Mouse (Mus musculus) heart, adult 2 months (tissue): ENCODE data around the gene Taar8b.

Source experiments
- EP300 ChIP-seq: fragments of 200-500 bp; IDR thresholded peaks from 2 replicates; pipeline ENCODE4 v1.6.1; 2011; ENCODE audit warnings: low read depth, low read length, control low read depth; ENCODE audit not compliant: insufficient read depth
- POLR2A ChIP-seq: fragments of 200-500 bp; IDR thresholded peaks from 2 replicates; pipeline ENCODE4 v1.6.1; 2011; ENCODE audit warnings: mild to moderate bottlenecking, low read depth, low read length, control low read depth; ENCODE audit not compliant: insufficient read depth

GRCm38 (mm10) chr10:24133132-24133531, 41.0 kb upstream of the Taar8b start:
- no peak for TF ChIP-seq EP300
- TF ChIP-seq POLR2A = no peak
